Mouse (Mus musculus) heart, adult 2 months (tissue): ENCODE data around the gene Aftph. TPM values are rescaled to one million over a fixed set of nuclear protein-coding genes. Genes with fewer than 3 reads are reported as not detected.

Source experiments
- DNase-seq, 2 experiments: peaks; one replicate each; pipeline ENCODE4 v3.0.0; 2021
- H3K27ac ChIP-seq: fragments of 200-600 bp; 2 replicates; pipeline ENCODE4 v1.8.1; 2022
- H3K27me3 ChIP-seq: fragments of 200-500 bp; 2 replicates; pipeline ENCODE4 v1.6.1; 2012; ENCODE audit warnings: mild to moderate bottlenecking, low read length, inconsistent platforms, mixed read lengths; ENCODE audit not compliant: control insufficient read depth, insufficient read depth
- H3K36me3 ChIP-seq: fragments of 200-500 bp; 2 replicates; pipeline ENCODE4 v1.6.1; 2012; ENCODE audit warnings: low read length, inconsistent platforms; ENCODE audit not compliant: control insufficient read depth, insufficient read depth
- H3K4me1 ChIP-seq: fragments of 200-500 bp; 2 replicates; pipeline ENCODE4 v1.6.1; 2011; ENCODE audit warnings: low read length; ENCODE audit not compliant: control insufficient read depth, insufficient read depth
- H3K4me3 ChIP-seq: fragments of 200-600 bp; 2 replicates; pipeline ENCODE4 v1.8.1; 2022
- H3K79me2 ChIP-seq: fragments of 200-500 bp; replicated peaks from 2 replicates; pipeline ENCODE4 v1.6.1; 2012; ENCODE audit warnings: mild to moderate bottlenecking, inconsistent platforms, low read length, moderate library complexity, mixed read lengths; ENCODE audit not compliant: control insufficient read depth, insufficient read depth
- H3K9ac ChIP-seq: fragments of 200-500 bp; 2 replicates; pipeline ENCODE4 v1.6.1; 2012; ENCODE audit warnings: low read depth, mild to moderate bottlenecking, control low read depth, inconsistent platforms, low read length, mixed read lengths
- CTCF ChIP-seq: fragments of 200-600 bp; IDR thresholded peaks from 2 replicates; pipeline ENCODE4 v1.8.1; 2022; ENCODE audit warnings: antibody characterized with exemption, mild to moderate bottlenecking, moderate library complexity
- EP300 ChIP-seq: fragments of 200-500 bp; IDR thresholded peaks from 2 replicates; pipeline ENCODE4 v1.6.1; 2011; ENCODE audit warnings: low read depth, low read length, control low read depth; ENCODE audit not compliant: insufficient read depth
- POLR2A ChIP-seq: fragments of 200-500 bp; IDR thresholded peaks from 2 replicates; pipeline ENCODE4 v1.6.1; 2011; ENCODE audit warnings: mild to moderate bottlenecking, low read depth, low read length, control low read depth; ENCODE audit not compliant: insufficient read depth
- WGBS: fragments of 180-500 bp; shearing (Covaris S2); methylation state at CpG from one replicate; pipeline ENCODE4 v1.1.7; 2018; 5-methylcytosine and 5-hydroxymethylcytosine counted together
- intact Hi-C: fragments of 180-260 bp; cut with DNase I; formaldehyde crosslinking; loops from one replicate; pipeline ENCODE4 v1.15.1; 2025
- polyA plus RNA-seq: library from polyadenylated mRNA; depleted of rRNA; stranded (reverse); fragments of >200 nt; gene quantifications from 2 replicates; pipeline ENCODE4 v1.2.3, GENCODE M21; 2012
- total RNA-seq, 2 experiments: library from RNA; stranded (reverse); gene quantifications; 2 replicates each; pipeline ENCODE4 v1.2.3; 2021

The Aftph gene
- total and polyA plus RNA-seq, 3 experiments, result 18.9 to 22.7 (median 22.5) TPM

DNA sequence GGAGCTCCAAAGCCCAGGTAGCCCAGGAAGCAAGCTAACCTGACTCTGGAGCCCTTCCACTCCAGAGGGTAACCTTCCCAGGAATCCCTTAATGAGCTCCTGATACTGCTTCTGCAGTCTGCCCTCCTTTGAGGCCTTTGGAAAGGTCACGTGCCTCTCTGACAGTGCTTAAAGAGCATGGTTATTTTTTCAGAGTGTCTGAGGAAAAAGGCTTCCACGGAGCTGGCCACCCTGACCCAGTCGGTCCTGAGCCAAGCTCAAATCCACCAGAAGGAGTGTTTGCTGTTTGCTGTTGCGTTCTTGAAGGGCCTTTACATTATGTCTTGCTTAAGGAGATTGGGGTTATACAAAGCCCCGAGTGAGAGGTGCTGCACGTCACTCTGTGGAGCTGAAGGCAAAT lies 96.5 kb downstream of the Aftph start:
- no peak for DNase-seq
- H3K36me3 ChIP-seq, result no peaks in the 10 kb centered on the region
- no peaks in the 10 kb centered on the region for H3K27me3 ChIP-seq
- H3K4me3 ChIP-seq, result no peak overlapping the region
- WGBS, result 58% methylated on average over 6 of the region's 6 CpGs
- H3K27ac ChIP-seq, result no peak overlapping the region
- H3K9ac ChIP-seq, result no peak overlapping the region
- peaks cover 10% of the 10 kb centered on the region for H3K4me1 ChIP-seq
- H3K79me2 ChIP-seq, result peaks cover 10% of the 10 kb centered on the region
- TF ChIP-seq EP300 (no peak), POLR2A (no peak), CTCF (no peak)
- intact Hi-C loops, result no loop called here

GRCm38 (mm10) chr11:20644166-20644565 lies 97.2 kb downstream of the Aftph start:
- DNase-seq, result no peak
- H3K27ac ChIP-seq, result no peak overlapping the region
- no peak overlapping the region for H3K4me3 ChIP-seq
- intact Hi-C loops, result no loop called here
- TF ChIP-seq CTCF (no peak), EP300 (no peak), POLR2A (no peak)
- H3K9ac ChIP-seq, result no peak overlapping the region
- no peaks in the 10 kb centered on the region for H3K27me3 ChIP-seq
- peaks cover 10% of the 10 kb centered on the region for H3K4me1 ChIP-seq
- 87% methylated on average over 1 of the region's 1 CpGs for WGBS
- H3K36me3 ChIP-seq, result peaks cover 2% of the 10 kb centered on the region
- peaks cover 8% of the 10 kb centered on the region for H3K79me2 ChIP-seq

DNA sequence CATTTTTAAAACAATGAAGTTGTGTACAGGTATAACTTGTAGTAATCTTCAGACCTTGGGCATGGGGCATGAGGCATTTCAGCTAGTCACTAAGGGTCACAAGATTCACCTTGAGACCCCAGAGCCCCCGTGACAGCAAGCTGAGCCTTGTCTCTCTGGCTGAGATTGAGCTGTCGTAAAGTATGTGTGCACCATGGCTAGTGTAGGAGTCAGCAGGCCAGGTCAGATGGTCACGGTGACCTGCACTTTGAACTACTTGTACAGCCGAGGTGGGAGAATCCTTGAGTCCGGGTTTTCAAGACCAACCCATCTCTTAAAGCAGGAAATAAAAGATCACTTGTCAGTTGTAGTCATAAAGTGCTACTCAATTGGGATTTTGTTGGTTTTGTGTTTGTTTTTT lies 98.2 kb downstream of the Aftph start:
- H3K4me1 ChIP-seq, result peaks cover 10% of the 10 kb centered on the region
- H3K79me2 ChIP-seq, result peaks cover 8% of the 10 kb centered on the region
- no peaks in the 10 kb centered on the region for H3K27me3 ChIP-seq
- intact Hi-C loops, result no loop called here
- 89% methylated on average over 5 of the region's 5 CpGs for WGBS
- TF ChIP-seq EP300, result no peak
- TF ChIP-seq CTCF, result no peak
- TF ChIP-seq POLR2A, result no peak
- no peak overlapping the region for H3K4me3 ChIP-seq
- DNase-seq, result no peak
- peaks cover 3% of the 10 kb centered on the region for H3K36me3 ChIP-seq
- H3K27ac ChIP-seq, result no peak overlapping the region
- H3K9ac ChIP-seq, result no peak overlapping the region

DNA sequence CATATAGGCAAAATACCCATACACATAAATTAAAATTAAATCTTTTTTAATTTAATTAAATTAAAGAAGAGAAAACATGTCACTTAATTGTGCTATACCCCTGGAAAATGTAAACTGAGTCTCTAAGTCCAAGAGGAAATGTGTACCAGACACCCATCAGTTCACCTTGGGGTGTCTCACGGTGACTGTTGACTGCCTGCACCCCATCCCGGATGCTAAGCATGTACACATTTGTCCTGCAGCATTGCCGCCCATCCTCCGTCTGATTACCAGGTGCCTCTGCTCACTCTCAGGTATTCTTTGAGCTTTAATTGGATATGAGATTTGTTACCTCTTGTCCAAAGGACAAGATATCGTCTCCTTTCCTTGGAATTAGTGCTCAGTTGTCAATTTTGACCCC lies 99.1 kb downstream of the Aftph start:
- Histone ChIP-seq H3K4me3 (no peak overlapping the region), H3K4me1 (peaks cover 10% of the 10 kb centered on the region), H3K79me2 (peaks cover 8% of the 10 kb centered on the region), H3K27me3 (no peaks in the 10 kb centered on the region), H3K9ac (no peak overlapping the region), H3K36me3 (peaks cover 3% of the 10 kb centered on the region), H3K27ac (no peak overlapping the region)
- no peak for DNase-seq
- intact Hi-C loops, result no loop called here
- TF ChIP-seq POLR2A, result no peak
- TF ChIP-seq CTCF, result no peak
- TF ChIP-seq EP300, result no peak
- WGBS, result 95% methylated on average over 5 of the region's 5 CpGs

DNA sequence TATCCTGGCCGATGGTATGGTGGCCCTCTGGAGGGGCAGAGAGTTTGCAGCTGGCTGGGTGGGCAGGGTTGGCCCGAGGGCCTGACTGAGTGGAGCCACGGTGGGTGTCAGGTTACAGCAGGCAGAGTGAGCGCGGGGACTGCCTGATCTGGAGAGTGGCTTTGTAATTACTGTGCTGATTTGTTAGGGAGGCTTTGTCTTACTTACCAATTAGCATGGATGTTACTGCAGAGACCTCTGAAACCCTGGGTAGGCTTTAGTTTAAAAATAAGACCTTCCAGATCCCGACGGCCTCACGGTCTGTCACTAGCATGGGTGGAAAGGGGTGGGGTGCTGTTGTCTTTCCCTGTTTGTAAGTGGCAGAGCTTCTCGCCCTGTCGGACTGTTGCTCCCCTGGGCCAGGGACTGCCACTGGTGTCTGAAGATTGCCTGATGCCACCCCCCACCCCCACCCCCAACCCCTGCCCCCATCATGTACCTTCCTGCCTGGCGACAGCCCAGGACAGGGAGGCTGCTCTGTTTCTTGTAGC lies 101.4 kb downstream of the Aftph start:
- Histone ChIP-seq H3K36me3 (peaks cover 3% of the 10 kb centered on the region), H3K27me3 (no peaks in the 10 kb centered on the region), H3K27ac (peak overlapping the region; percentile 44), H3K4me3 (peak overlapping the region; percentile 24; the same call in 1 of the 2 replicates), H3K9ac (peak overlapping the region; percentile 34; the same call in 1 of the 2 replicates), H3K79me2 (peaks cover 10% of the 10 kb centered on the region), H3K4me1 (peaks cover 7% of the 10 kb centered on the region)
- 10% methylated on average over 11 of the region's 11 CpGs for WGBS
- TF ChIP-seq CTCF, result no peak
- no peak for TF ChIP-seq POLR2A
- no peak for TF ChIP-seq EP300
- intact Hi-C loops, result loop anchor here (1.0 to 2.0 kb wide), 4 partner anchors 45 to 185 kb away; partner anchors contain the start of gene Sertad2
- peak; percentile 50 to 51 for DNase-seq

DNA sequence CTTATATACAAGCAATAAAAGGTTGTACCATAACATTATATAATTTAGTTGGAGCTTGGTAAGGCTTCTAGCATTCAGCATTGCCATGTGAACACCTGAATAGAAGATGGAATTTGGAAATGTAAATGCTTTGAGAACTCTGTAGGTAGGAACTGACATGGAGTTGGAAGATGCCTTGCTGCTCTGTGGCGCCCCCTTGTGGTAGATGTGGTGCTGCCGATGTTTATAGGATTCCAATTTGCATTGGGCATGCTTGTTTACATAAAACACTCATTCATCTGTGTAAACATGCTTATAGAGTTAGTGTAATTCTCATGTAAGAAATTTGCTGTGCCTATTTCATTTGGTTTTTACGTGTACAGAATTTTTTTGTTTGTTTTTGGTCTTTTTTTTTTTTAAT lies 102.5 kb downstream of the Aftph start:
- DNase-seq, result peak; percentile 70 to 83
- H3K27me3 ChIP-seq, result no peaks in the 10 kb centered on the region
- no peak overlapping the region for H3K9ac ChIP-seq
- H3K27ac ChIP-seq, result no peak overlapping the region
- peak; percentile 97 for TF ChIP-seq CTCF
- TF ChIP-seq POLR2A, result no peak
- 0 out of 2 replicates have a peak, but pooled peaks have one; percentile 39 for TF ChIP-seq EP300
- peaks cover 8% of the 10 kb centered on the region for H3K79me2 ChIP-seq
- no peak overlapping the region for H3K4me3 ChIP-seq
- H3K4me1 ChIP-seq, result peaks cover 3% of the 10 kb centered on the region
- intact Hi-C loops, result loop anchor here (1.0 to 2.0 kb wide), 4 partner anchors 44 to 184 kb away; partner anchors contain the start of gene Sertad2
- WGBS, result 29% methylated on average over 3 of the region's 3 CpGs
- peaks cover 8% of the 10 kb centered on the region for H3K36me3 ChIP-seq
